Mouse (Mus musculus): ENCODE data around the gene Brca2.

DNA sequence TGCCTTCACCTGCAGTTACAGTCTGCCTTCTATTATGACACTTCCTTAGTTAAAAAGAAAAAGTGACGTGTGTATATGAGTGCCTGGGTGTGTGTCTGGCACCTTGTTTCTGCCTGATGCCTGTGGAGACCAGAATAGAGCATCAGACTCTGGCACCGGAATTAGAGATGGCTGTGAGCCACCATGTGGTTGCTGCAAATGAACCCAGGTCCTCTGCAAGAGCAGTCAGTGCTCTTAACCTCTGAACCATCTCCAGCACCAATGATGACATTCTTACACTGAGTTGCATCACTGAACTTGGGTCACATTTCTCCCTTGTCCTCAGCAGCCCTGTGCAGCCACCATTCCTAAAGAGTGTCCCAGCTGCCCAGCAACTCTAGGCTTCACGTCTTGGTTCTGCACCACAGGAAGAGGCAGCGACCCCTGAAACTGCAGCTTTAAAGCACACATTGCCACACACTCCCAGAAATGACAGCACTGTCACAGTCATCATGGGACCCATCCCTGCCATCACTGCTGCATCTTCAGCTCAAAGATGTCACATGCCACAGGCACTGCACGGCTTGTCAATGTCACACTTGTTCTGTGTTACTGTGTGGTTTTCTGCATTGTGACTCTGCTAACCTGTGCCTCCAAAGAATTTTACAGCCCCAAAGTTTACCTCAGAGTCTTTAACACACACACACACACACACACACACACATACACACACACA is 61.3 kb downstream of the Brca2 start:
- TF ChIP-seq POLR2A (IDR thresholded peaks at IDR 0.05; ENCODE audit: borderline replicate concordance, control insufficient read depth, low read depth, low read length) (no peak), CTCF (IDR thresholded peaks at IDR 0.05; ENCODE audit: control insufficient read depth, insufficient read depth, low read length) (no peak)
